Mouse (Mus musculus) cerebellum, adult 11 months (tissue): ENCODE measurements around the gene Cfd.

Experiments
- DNase-seq: peaks from one replicate; pipeline ENCODE4 v3.0.0; 2022

Gene Cfd

GRCm38 (mm10) chr10:79934272-79934721 is 43.6 kb downstream of the Cfd start:
- no peak for DNase-seq

- no peak for DNase-seq
Observed at GRCm38 (mm10) chr10:79934794-79935569, 44.3 kb downstream of the Cfd start.

- DNase-seq: no peak
Observed at GRCm38 (mm10) chr10:79936284-79936910, 45.7 kb downstream of the Cfd start.

GRCm38 (mm10) chr10:79936911-79937441 is 46.3 kb downstream of the Cfd start:
- DNase-seq: peak; percentile 64

GRCm38 (mm10) chr10:79937775-79938526 is 47.3 kb downstream of the Cfd start:
- no peak for DNase-seq

GRCm38 (mm10) chr10:79940749-79941148 is 50.1 kb downstream of the Cfd start:
- DNase-seq: no peak
